8 mouse cellular contexts compared by ENCODE assay signal in the genomic region with DNA sequence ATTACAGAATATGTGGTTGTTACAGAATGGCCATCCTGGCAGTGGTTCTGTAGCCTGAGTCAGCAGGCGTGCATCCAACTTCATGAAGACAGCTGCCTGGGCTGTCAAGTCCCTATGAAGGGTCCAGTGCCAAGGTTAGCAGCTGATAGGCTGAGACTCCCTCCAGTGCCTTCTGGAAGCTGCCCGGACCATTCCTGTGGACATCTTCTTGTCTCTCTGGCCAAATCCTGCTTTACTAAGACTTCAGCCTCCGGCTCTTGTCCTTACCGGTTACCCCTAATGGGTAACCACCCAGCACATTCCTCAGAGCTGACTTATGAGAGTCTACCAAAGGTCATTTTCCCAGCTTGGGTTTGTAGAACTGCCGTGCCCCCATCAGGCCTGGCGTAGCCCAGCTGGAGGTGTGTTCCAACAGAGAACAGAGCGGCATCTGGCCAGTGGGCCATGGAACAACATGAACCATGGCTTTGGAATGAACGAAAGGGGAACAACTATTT.
DNase-seq lines count a peak whose midpoint lies in the region; ATAC-seq and TF ChIP-seq lines count a peak whose summit lies in the region.

No protein-coding gene starts in this region.

- H3K4me3 ChIP-seq in midbrain, postnatal 0 days (ENCODE audit: low read depth, low read length): no peak overlapping the region
- H3K4me3 ChIP-seq in midbrain, embryonic 10.5 days: no peak overlapping the region
- no peak overlapping the region for H3K4me3 ChIP-seq in myocyte

- H3K4me2 ChIP-seq in midbrain, postnatal 0 days (ENCODE audit: low read depth, low read length, poor library complexity, severe bottlenecking): no peak overlapping the region
- H3K4me2 ChIP-seq in myocyte (ENCODE audit: low read depth): peak overlapping the region; percentile 81

- WGBS in midbrain, postnatal 0 days: 81% methylated on average over 8 of the region's 8 CpGs
- 86% methylated on average over 8 of the region's 8 CpGs for WGBS in midbrain, embryonic 10.5 days

- H3K27me3 ChIP-seq in midbrain, postnatal 0 days (ENCODE audit: insufficient read depth, low read length): no peaks in the 10 kb centered on the region
- no peaks in the 10 kb centered on the region for H3K27me3 ChIP-seq in midbrain, embryonic 10.5 days (ENCODE audit: low read depth, poor library complexity, severe bottlenecking)
- no peaks in the 10 kb centered on the region for H3K27me3 ChIP-seq in myocyte (ENCODE audit: control insufficient read depth, insufficient read depth, insufficient read length)

- no peak for ATAC-seq in midbrain, postnatal 0 days (ENCODE audit: low FRiP score)

- DNase-seq in midbrain, postnatal 0 days (ENCODE audit: low spot score): peak; percentile 88
- DNase-seq in midbrain, embryonic 10.5 days (ENCODE audit: low spot score): no peak
- DNase-seq in brain, embryonic 14.5 days (ENCODE audit: low read depth): peak; percentile 42
- DNase-seq in gastrocnemius, postnatal 36 days: peak; percentile 79 to 80
- DNase-seq in layer of hippocampus, adult 18-20 months (ENCODE audit: low spot score in 2 of 2): peak; percentile 46 to 77
- no peak for DNase-seq in embryo, embryonic 10 days (ENCODE audit: low spot score)
- DNase-seq in spleen, postnatal 36 days (ENCODE audit: low spot score in 2 of 2): no peak

- no peaks in the 10 kb centered on the region for H3K9me3 ChIP-seq in midbrain, postnatal 0 days (ENCODE audit: low read length)
- H3K9me3 ChIP-seq in midbrain, embryonic 10.5 days (replicated peaks): no peaks in the 10 kb centered on the region

- no peak for TF ChIP-seq POLR2A in brain, embryonic 14.5 days (IDR thresholded peaks at IDR 0.05; ENCODE audit: borderline replicate concordance, extremely low read depth, insufficient read depth, insufficient read length, poor library complexity, severe bottlenecking)
- no peak for TF ChIP-seq POLR2A in myocyte (IDR thresholded peaks at IDR 0.05; ENCODE audit: insufficient read length, low read depth)

- TF ChIP-seq CTCF in midbrain, postnatal 0 days (IDR thresholded peaks at IDR 0.05): no peak
- no peak for TF ChIP-seq CTCF in brain, embryonic 14.5 days (IDR thresholded peaks at IDR 0.05; ENCODE audit: borderline replicate concordance, extremely low read depth, insufficient read depth, insufficient read length)

- H3K4me1 ChIP-seq in midbrain, postnatal 0 days (ENCODE audit: insufficient read depth, low read length): no peaks in the 10 kb centered on the region
- H3K4me1 ChIP-seq in midbrain, embryonic 10.5 days: peaks cover 5% of the 10 kb centered on the region; the same call in 1 of the 2 replicates

- H3ac ChIP-seq in myocyte (ENCODE audit: control insufficient read depth, insufficient read length): no peak overlapping the region

- no peaks in the 10 kb centered on the region for H3K79me2 ChIP-seq in myocyte (ENCODE audit: control insufficient read depth, insufficient read depth)

- no peak overlapping the region for H3K9ac ChIP-seq in midbrain, postnatal 0 days (replicated peaks; ENCODE audit: low read length, poor library complexity, severe bottlenecking)

- H3K36me3 ChIP-seq in midbrain, postnatal 0 days (ENCODE audit: insufficient read depth, low read length): no peaks in the 10 kb centered on the region
- no peaks in the 10 kb centered on the region for H3K36me3 ChIP-seq in midbrain, embryonic 10.5 days
- no peaks in the 10 kb centered on the region for H3K36me3 ChIP-seq in myocyte (ENCODE audit: control insufficient read depth, insufficient read depth)

- no peak overlapping the region for H3K27ac ChIP-seq in midbrain, postnatal 0 days (ENCODE audit: low read depth, low read length)
- no peak overlapping the region for H3K27ac ChIP-seq in midbrain, embryonic 10.5 days (replicated peaks)

- intact Hi-C loops in gastrocnemius, postnatal 36 days (cut with DNase I): loop anchor here (10.0 kb wide), 1 partner anchor 330 kb away; the partner anchor contains the start of gene Enox1

TF ChIP-seq in myocyte, 11 proteins besides CTCF, POLR2A, EP300 and RAD21:
- TF ChIP-seq MYOD1 (IDR thresholded peaks at IDR 0.05; ENCODE audit: control insufficient read depth in 1 of 3, insufficient read length in 2 of 3, low read depth in 2 of 3) (peak; percentile 94 to 99 (median 98)), MYOG (IDR thresholded peaks at IDR 0.05; ENCODE audit: control insufficient read depth in 1 of 3, insufficient read depth in 1 of 3, insufficient read length in 2 of 3, low read depth in 2 of 3) (peak; percentile 82 to 97 (median 90)), CEBPB (IDR thresholded peaks at IDR 0.05; ENCODE audit: insufficient read depth, poor library complexity, severe bottlenecking) (0 out of 2 replicates have a peak, but pooled peaks have one; percentile 7), USF1 (IDR thresholded peaks at IDR 0.05; ENCODE audit: low read depth) (no peak), POLR2AphosphoS2 (IDR thresholded peaks at IDR 0.05; ENCODE audit: insufficient read length, low read depth) (no peak), TCF3 (IDR thresholded peaks at IDR 0.05; ENCODE audit: insufficient read length, low read depth) (peak; percentile 85), TCF12 (IDR thresholded peaks at IDR 0.05; ENCODE audit: insufficient read depth, poor library complexity, severe bottlenecking) (peak; percentile 81)

Comparison
In these comparisons a context has a peak if more than half of its experiments do, and no peak if none do; other contexts are left out.
1. DNase-seq: peak in midbrain, postnatal 0 days (single experiment), brain, embryonic 14.5 days (single experiment), gastrocnemius, postnatal 36 days (2 of 2) and layer of hippocampus, adult 18-20 months (2 of 2); none in midbrain, embryonic 10.5 days (single experiment), embryo, embryonic 10 days (single experiment) and spleen, postnatal 36 days (0 of 2).